Mouse (Mus musculus) MEL (cell line): ENCODE measurements around the gene Lrrc29.

Experiments
- CTCF ChIP-seq, 3 experiments: IDR thresholded peaks in 2 of 3; conservative IDR thresholded peaks in 1 of 3; 2 replicates each; pipeline ENCODE4 v1.5.1; 2011 to 2012; ENCODE audit warnings: low read length in 3 of 3, low read depth in 2 of 3, mild to moderate bottlenecking in 2 of 3, improper control_type of control experiment in 1 of 3, inconsistent platforms in 1 of 3, mixed read lengths in 1 of 3, moderate library complexity in 1 of 3; ENCODE audit not compliant: control insufficient read depth in 1 of 3, insufficient read depth in 1 of 3, poor library complexity in 1 of 3, severe bottlenecking in 1 of 3
- ELF1 ChIP-seq: IDR thresholded peaks from 2 replicates; pipeline ENCODE4 v1.6.1; 2014; ENCODE audit warnings: low read depth, mild to moderate bottlenecking, inconsistent platforms, low read length, improper control_type of control experiment, moderate library complexity
- GATA1 ChIP-seq: IDR thresholded peaks from 2 replicates; pipeline ENCODE4 v1.6.1; 2011; ENCODE audit warnings: low read depth, low read length, improper control_type of control experiment
- JUND ChIP-seq: IDR thresholded peaks from 2 replicates; pipeline ENCODE4 v1.6.1; 2011; ENCODE audit warnings: low read depth, mild to moderate bottlenecking, improper control_type of control experiment, low read length
- MAFK ChIP-seq: IDR thresholded peaks from 2 replicates; pipeline ENCODE4 v1.6.1; 2011; ENCODE audit warnings: low read depth, mild to moderate bottlenecking, low read length, improper control_type of control experiment, borderline replicate concordance
- MAX ChIP-seq: IDR thresholded peaks from 2 replicates; pipeline ENCODE4 v1.6.1; 2011; ENCODE audit warnings: low read length, improper control_type of control experiment
- POLR2A ChIP-seq, 2 experiments: IDR thresholded peaks; 2 replicates each; pipeline ENCODE4 v1.6.1; 2011 to 2012; ENCODE audit warnings: low read length in 2 of 2, mild to moderate bottlenecking in 2 of 2, control low read depth in 1 of 2, improper control_type of control experiment in 1 of 2, low read depth in 1 of 2, moderate library complexity in 1 of 2; ENCODE audit not compliant: control insufficient read depth in 1 of 2, insufficient read depth in 1 of 2, poor library complexity in 1 of 2
- USF2 ChIP-seq, 2 experiments: IDR thresholded peaks; 2 replicates each; pipeline ENCODE4 v1.6.1; 2011 to 2012; ENCODE audit warnings: improper control_type of control experiment in 2 of 2, low read length in 2 of 2, borderline replicate concordance in 1 of 2, inconsistent platforms in 1 of 2, low read depth in 1 of 2, mild to moderate bottlenecking in 1 of 2; ENCODE audit not compliant: insufficient read depth in 1 of 2
- ZC3H11A ChIP-seq: IDR thresholded peaks from 2 replicates; pipeline ENCODE4 v1.6.1; 2012; ENCODE audit warnings: low read depth, mild to moderate bottlenecking, inconsistent platforms, low read length, improper control_type of control experiment
- ZNF384 ChIP-seq: IDR thresholded peaks from 2 replicates; pipeline ENCODE4 v1.6.1; 2012; ENCODE audit warnings: low read depth, mild to moderate bottlenecking, inconsistent platforms, low read length, improper control_type of control experiment

DNA sequence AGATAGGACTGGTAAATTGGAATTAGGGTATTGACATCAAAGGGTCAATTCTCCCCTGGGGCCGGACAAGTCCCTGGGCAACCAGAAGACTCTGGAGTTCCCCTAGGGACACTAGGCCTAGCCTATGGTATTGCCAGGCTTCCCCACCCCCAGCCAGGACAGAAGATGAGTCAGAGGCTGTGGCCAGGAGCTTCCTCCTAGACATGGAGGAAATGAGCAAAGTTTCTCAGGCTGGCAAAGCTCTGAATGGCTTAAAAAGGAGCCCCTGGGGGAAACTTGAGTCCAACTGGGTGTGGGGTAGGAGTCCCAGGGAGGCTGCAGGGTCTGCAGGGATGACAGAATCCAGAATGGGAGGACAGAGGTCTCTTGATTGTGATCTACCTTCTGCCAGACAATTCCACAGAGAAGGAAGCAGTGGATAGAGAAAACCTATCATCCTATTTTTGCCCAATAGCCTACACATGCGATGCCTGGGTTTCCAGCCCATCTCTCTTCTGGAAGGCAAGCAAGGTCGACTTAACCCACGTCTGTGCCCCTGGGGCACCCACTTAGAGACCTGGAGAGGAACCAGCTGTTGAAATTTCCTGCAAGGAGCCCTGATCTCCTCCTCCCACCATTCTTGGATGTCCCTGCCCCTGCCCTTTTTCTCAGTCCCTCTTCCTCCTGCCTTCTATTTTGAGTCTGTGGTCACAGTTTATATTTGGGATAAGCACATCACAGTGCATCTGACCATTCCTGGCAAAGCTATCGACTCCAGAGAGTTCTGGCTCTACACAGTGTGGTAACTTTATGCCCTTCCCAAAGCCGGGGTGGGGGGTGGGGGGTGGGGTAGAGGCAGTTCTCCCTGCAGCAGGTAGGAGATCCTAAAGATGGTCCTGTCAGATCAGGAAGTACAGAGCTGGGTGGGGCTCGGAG lies 19.2 kb upstream of the Lrrc29 start:
- no peak for TF ChIP-seq CTCF (IDR thresholded peaks at IDR 0.05 in 2 of 3, conservative IDR thresholded peaks at IDR 0.05 in 1 of 3; ENCODE audit: control insufficient read depth in 1 of 3, insufficient read depth in 1 of 3, low read depth in 2 of 3, low read length in 3 of 3, poor library complexity in 1 of 3, severe bottlenecking in 1 of 3)
- no peak for TF ChIP-seq GATA1
- no peak for TF ChIP-seq MAFK
- TF ChIP-seq USF2 (IDR thresholded peaks at IDR 0.05; ENCODE audit: borderline replicate concordance in 1 of 2, insufficient read depth in 1 of 2, low read depth in 1 of 2, low read length in 2 of 2): no peak
- peak; percentile 80; the same call in 1 of the 2 replicates for TF ChIP-seq JUND
- no peak for TF ChIP-seq POLR2A (IDR thresholded peaks at IDR 0.05; ENCODE audit: control insufficient read depth in 1 of 2, insufficient read depth in 1 of 2, low read depth in 1 of 2, low read length in 2 of 2, poor library complexity in 1 of 2)
- TF ChIP-seq MAX: no peak
- no peak for TF ChIP-seq ELF1
- no peak for TF ChIP-seq ZNF384
- TF ChIP-seq ZC3H11A: no peak
